Mouse (Mus musculus) brain, adult 2 months (tissue): ENCODE results near the gene Mphosph6.

ENCODE experiments used
- DNase-seq: peaks from one replicate; pipeline ENCODE4 v3.0.0; 2011; ENCODE audit warnings: low read depth, low spot score

The Mphosph6 gene

DNA sequence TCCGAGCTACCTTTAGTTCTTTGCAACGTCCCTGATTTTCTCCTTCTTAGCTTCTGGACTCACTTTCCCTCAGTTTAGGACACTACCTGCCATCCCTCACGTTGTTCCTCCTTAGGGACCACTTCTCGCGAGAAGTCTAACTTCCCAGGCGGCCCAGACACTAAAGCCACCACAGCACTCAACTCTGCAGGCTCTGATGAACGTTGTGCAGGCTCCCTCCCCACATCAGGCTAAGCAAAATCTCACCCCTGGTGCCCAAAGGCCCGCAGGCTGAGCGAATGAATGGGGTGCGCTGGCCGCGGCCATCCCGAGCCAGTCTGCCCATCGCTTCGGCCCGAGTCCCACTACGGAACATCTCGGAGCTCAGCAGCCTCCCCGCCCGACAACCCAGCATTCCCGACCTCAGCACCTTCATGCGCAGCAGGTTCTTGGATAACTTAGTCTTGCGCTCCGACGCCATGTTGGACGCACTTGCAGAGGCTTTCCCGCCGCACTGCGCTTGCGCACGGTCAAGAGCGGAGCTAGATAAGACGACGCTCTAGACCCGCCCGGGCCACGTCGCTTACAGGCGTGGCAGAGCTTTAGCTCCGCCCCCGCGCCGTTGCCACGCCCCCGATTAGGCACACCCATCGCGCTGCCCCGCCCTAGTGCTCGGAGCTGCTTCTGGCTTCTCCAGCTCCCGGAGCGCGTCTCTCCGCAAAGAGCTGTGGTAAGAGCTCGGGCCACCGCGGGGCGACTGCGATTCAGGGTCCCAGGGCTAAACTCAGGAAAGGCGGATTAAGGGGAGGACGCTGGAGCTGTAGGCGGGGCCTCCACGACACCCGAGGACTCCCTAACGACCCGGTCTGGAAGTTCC is at the start of gene Mphosph6:
TSS of gene Mphosph6 (minus strand) at position 501 of the 856 bp plus-strand sequence.
- peak; percentile 99 for DNase-seq

DNA sequence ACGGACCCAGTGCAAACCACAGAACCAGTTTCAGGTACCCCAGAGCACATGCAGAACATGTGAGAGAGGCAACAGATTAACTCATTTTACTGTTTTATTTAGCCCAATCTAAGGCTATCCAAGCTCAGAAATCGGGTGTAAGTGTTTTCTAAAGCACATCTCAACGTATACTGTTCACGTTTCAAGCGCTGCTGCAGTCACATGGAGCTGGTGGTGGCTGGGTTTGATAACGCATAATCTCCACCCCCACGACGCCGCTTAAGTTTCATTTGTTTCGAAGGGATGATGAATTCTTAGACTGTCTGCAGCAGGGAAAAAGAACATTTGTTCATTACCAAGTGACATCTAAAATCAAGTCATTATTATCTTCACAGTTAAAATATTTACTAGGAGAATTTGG is 48.7 kb upstream of the Mphosph6 start:
- no peak for DNase-seq

DNA sequence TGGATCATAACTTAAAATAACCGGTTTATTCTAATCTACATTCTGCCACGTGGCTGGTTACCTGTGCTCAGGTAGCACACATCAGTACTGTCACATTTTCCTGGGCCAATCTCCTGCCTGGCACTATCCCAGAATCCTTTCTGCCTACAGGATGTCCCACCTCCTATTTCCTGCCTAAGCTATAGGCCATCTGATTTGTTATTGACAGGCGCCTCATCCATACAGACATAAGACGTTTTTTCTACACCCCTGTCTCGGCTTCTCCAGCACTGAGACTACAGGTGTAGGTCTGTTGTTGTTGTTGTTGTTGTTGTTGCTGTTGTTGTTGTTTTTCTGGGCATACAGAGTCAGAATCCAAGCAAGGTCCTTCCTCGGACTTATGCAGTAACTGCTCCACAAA is 46.1 kb upstream of the Mphosph6 start:
- DNase-seq: no peak

DNA sequence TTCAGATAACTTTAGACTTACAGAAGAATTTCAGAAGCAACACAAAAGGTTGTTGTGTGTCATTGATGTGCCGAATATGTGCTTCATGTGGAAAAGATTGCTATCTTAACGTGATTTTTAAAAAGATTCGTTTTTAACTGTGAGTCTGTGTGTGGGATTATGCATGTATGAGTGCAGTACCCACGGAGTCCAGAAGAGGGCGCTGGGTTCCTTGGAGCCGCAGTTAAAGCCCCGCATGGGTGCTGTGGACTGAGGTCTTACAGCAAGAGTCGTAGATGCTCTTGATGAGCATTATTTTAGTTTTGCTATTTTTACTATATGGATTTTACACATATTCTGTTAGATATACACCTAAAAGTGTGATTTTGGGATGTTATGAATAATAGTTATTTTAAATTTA is 42.0 kb upstream of the Mphosph6 start:
- no peak for DNase-seq

GRCm38 (mm10) chr8:117813524-117813923 is 11.8 kb upstream of the Mphosph6 start:
- no peak for DNase-seq

DNA sequence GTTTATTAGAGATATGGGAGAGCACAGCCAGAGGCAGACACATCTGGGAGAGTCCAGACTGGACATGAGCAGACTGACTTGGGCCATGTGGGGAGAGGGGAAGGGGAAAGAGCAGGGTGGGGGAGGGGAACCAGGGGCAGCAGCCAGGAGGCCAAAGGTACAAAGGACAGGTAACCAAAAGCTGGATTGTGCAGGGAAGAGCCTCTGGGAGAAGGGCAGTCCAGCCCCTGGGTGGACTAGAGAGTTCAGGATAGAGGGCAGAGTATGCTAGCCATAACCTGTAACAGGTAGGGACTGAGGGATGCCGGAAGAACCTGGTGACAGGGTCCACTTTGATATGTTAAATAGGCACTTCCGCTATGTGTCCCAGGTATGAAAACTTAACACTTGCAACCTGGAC is 8.9 kb upstream of the Mphosph6 start:
- DNase-seq: no peak

DNA sequence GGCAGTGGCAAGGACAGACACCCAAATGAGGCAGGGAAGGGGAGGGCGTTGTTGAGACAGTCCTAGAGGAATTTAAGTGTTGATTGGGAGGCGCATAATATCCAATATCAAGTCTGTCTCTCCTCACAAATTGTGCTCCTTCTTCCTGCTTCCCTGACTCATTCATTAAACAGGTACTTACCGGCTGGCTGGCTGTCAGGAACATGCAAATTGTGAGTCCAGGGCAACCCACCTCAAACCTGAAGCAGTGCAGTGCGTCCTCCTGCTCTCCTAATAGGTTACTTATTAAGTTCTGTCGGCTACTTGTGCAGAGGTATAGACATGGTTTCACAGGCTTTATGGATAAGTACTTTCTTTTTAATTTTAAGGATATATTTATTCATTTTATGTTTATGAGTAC is 3.7 kb upstream of the Mphosph6 start:
- DNase-seq: no peak

- DNase-seq: no peak
Measured at GRCm38 (mm10) chr8:117802299-117802689, 551 bp upstream of the Mphosph6 start.

DNA sequence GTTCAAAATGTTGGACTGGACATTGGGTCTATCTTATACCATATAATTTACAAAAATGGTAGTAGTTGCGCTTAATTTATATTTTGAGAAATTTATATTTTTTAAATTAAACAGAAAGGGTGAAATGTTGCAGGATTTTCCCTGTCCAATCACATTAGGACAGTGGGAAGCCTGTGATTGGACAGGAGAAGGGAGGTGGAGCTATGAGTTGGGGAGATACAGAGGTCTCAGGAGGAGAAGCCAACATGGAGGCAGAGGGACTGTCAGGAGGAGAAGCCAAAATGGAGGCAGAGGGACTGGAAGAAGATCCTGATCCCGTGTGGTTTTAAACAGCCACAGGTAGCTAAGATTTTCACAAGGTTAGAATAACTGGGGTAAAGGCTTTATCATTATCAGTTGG is 3.7 kb downstream of the Mphosph6 start:
- DNase-seq: no peak

- no peak for DNase-seq
Measured at GRCm38 (mm10) chr8:117796464-117796863, 5.3 kb downstream of the Mphosph6 start.

GRCm38 (mm10) chr8:117794581-117794980 is 7.2 kb downstream of the Mphosph6 start:
- peak; percentile 70 for DNase-seq

DNA sequence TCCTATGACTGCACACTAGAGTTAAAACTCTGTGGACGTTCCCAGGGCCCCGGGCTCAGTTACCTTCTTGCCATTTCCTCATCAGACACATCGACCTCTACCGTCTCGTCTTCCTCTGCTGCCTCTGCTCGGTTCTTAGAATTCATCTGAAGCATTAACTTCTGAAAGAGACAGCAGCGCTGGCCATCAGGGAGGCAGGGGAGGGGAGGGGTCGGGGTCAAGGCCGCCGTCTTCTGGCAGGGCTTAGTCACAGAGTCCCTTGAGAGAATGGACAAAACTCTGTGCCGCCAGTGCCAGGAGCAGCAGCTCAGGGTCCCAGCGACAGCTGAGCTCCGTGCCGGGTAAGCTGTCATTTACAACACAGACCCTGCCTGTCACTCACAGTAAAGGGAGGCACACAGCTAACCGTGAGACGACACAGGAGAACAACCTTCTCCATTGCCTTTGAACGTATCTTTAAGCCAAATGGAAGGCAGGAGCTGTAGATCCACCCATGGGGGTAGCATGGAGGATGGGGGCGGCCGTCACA is 9.1 kb downstream of the Mphosph6 start:
- DNase-seq: no peak

DNA sequence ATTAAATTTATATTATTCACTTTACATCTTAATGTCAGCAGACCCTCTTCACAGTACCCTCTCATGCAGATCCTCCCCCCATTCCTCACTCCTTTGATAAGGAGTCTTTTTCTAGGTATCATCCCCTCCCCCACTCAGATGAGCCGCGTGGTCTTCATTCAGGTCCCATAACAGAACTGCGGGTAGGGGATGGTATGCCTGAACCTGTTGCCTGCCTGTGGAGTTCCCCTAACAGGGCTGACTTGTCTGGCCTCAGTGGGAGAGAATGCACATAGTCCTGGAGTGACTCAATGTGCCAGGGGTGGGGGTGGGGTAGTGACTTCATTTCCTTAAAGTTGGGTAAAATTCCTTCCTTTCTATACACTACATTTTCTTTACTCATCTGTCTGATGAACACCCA is 15.3 kb downstream of the Mphosph6 start:
- DNase-seq: no peak

- no peak for DNase-seq
Measured at GRCm38 (mm10) chr8:117783021-117783420, 18.7 kb downstream of the Mphosph6 start.

GRCm38 (mm10) chr8:117781375-117782129 is 20.2 kb downstream of the Mphosph6 start:
- no peak for DNase-seq

DNA sequence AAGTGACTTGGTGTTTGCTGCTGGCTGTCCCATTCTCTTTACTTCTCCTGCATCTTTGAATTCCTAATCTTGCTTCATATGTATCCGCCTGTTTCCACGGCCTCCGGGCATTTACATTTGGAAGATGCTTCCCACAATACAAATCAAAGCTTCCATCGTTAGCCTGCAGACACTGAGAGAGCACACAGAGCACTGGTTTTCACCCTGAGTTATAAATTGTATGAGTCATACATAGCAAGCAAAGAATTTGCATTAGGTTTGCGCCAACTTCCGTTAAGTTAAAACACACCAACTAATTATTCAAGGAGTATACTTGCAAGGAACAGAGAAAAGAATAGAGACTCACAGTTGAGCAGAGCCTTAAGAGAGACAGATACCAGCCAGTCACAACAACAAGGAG is 22.4 kb downstream of the Mphosph6 start:
- DNase-seq: peak; percentile 16

DNA sequence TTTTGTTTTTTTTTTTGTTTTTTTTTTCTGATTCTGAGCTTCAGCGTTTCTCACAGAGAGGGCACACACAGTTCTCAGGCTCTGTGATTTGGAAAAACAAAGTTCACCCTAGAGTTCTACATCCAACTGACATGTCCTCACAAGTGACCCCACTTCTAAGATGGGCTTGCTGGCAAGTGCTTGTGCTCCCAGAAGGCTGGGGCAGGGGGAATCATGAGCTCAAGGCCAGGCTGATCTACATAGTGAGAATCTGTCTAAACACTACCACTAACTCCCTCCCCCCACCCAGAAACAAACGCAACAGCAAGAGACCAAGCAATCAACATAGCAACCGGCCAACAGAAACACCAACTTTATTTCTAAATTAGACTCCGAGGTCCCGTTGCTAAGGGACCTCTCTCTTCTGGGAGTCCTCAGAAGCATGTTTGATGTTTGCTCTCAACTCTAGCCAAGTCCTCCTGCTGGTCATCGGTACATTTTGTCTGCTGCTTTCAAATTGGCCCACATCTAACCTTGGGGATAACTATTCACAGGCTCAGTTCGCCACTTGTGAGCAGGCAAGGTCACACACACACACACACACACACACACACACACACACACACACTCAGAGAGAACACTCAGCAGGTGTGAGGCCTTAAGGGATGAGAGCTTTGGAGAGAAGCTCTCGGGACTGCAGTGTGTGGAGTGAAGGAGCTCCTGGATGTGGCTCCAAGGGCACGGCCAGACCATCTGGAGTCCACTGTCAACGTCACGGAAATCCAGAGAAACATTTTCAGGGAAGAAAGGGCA is 23.0 kb downstream of the Mphosph6 start:
- peak; percentile 28 for DNase-seq

- no peak for DNase-seq
Measured at GRCm38 (mm10) chr8:117776075-117776474, 25.7 kb downstream of the Mphosph6 start.

- DNase-seq: no peak
Measured at GRCm38 (mm10) chr8:117775626-117776025, 26.1 kb downstream of the Mphosph6 start.

GRCm38 (mm10) chr8:117772597-117772996 is 29.1 kb downstream of the Mphosph6 start:
- no peak for DNase-seq

DNA sequence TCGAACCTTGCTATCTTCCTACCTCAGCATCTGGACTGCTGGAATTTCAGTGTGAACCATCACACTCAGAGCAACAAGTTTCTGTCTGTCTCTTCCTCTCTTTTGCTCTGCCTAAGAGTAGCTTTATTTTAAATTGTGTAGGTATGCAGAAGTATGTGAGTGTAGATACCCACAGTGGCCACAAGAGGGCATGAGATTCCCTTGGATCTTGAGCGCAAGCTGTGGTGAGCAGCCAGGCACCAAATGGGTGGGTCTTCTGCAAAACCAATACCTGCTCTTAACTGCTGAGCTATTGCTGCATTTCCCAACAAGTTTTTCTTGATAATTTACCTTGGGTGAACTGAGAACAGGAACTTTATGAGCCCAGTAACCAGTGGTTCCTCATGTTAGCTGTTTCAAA is 29.6 kb downstream of the Mphosph6 start:
- peak; percentile 37 for DNase-seq
